Comparison of ENCODE assay signal across 9 mouse cellular contexts in genomic region chr8:87662811-87663341, GRCm38 (mm10).
A peak's percentile ranks its signal among the peaks of the same experiment; 100 is the strongest.
DNase-seq lines count a peak whose midpoint lies in the region; ATAC-seq and TF ChIP-seq lines count a peak whose summit lies in the region.
"Had no signal": no experiment of that assay in that cellular context is flagged by ENCODE, and none has a peak within 500 bp of the region (broad histone marks: within the 10 kb centered on the region; RNA-seq: fewer than 3 reads in every experiment).

No protein-coding gene starts in this region.

- 14% methylated on average over 25 of the region's 25 CpGs for WGBS in lung, postnatal 0 days
- 16% methylated on average over 25 of the region's 25 CpGs for WGBS in lung, adult 2 months
- 7% methylated on average over 25 of the region's 25 CpGs for WGBS in intestine, embryonic 14.5 days
- WGBS in midbrain, postnatal 0 days = 11% methylated on average over 25 of the region's 25 CpGs

- TF ChIP-seq CTCF in lung, postnatal 0 days (IDR thresholded peaks at IDR 0.05) = no peak
- TF ChIP-seq CTCF in lung, adult 2 months (IDR thresholded peaks at IDR 0.05; ENCODE audit: insufficient read depth, low read length) = no peak
- no peak for TF ChIP-seq CTCF in midbrain, postnatal 0 days (IDR thresholded peaks at IDR 0.05)

- no peak overlapping the region for H3K27ac ChIP-seq in lung, postnatal 0 days (ENCODE audit: low read length)
- H3K27ac ChIP-seq in intestine, embryonic 14.5 days (ENCODE audit: low read depth) = no peak overlapping the region
- H3K27ac ChIP-seq in midbrain, postnatal 0 days (ENCODE audit: low read depth, low read length) = peak overlapping the region; percentile 58
- H3K27ac ChIP-seq: macrophage had no signal

- no peak for TF ChIP-seq EP300 in lung, postnatal 0 days (IDR thresholded peaks at IDR 0.05)

- H3K9me3 ChIP-seq in lung, postnatal 0 days (ENCODE audit: low read length) = no peaks in the 10 kb centered on the region
- no peaks in the 10 kb centered on the region for H3K9me3 ChIP-seq in intestine, embryonic 14.5 days (ENCODE audit: control insufficient read depth, low read length)
- H3K9me3 ChIP-seq in midbrain, postnatal 0 days (ENCODE audit: low read length) = no peaks in the 10 kb centered on the region

- peaks cover 24% of the 10 kb centered on the region for H3K27me3 ChIP-seq in lung, postnatal 0 days (replicated peaks; ENCODE audit: insufficient read depth, low read length)
- peaks cover 46% of the 10 kb centered on the region for H3K27me3 ChIP-seq in intestine, embryonic 14.5 days (replicated peaks; ENCODE audit: control insufficient read depth, insufficient read depth, low read length)
- 0 out of 2 replicates have a peak, but pooled peaks cover 3% of the 10 kb centered on the region for H3K27me3 ChIP-seq in midbrain, postnatal 0 days (ENCODE audit: insufficient read depth, low read length)

- H3K9ac ChIP-seq in lung, postnatal 0 days (replicated peaks; ENCODE audit: low read depth) = no peak overlapping the region
- no peak overlapping the region for H3K9ac ChIP-seq in intestine, embryonic 14.5 days (ENCODE audit: low read length)
- peak overlapping the region; percentile 50 for H3K9ac ChIP-seq in midbrain, postnatal 0 days (replicated peaks; ENCODE audit: low read length, poor library complexity, severe bottlenecking)

- peaks cover 9% of the 10 kb centered on the region for H3K4me1 ChIP-seq in lung, postnatal 0 days (ENCODE audit: insufficient read depth, low read depth, low read length)
- no peaks in the 10 kb centered on the region for H3K4me1 ChIP-seq in lung, adult 2 months (ENCODE audit: control insufficient read depth, insufficient read depth, low read length)
- H3K4me1 ChIP-seq in intestine, embryonic 14.5 days (replicated peaks; ENCODE audit: control insufficient read depth, insufficient read depth, low read length) = peaks cover 14% of the 10 kb centered on the region; the same call in 1 of the 2 replicates
- H3K4me1 ChIP-seq in midbrain, postnatal 0 days (ENCODE audit: insufficient read depth, low read length) = peaks cover 18% of the 10 kb centered on the region

- no peak for DNase-seq in lung, postnatal 0 days (ENCODE audit: low spot score)
- DNase-seq in lung, adult 2 months = no peak
- DNase-seq in embryo, embryonic 10.5 days (ENCODE audit: low spot score) = peak; percentile 56
- DNase-seq in gastrocnemius, postnatal 14 days = peak; percentile 74
- DNase-seq in intestine, embryonic 14.5 days (ENCODE audit: low spot score) = peak; percentile 65
- peak; percentile 60 for DNase-seq in midbrain, postnatal 0 days (ENCODE audit: low spot score)

- H3K36me3 ChIP-seq in lung, postnatal 0 days (ENCODE audit: insufficient read depth, low read length) = no peaks in the 10 kb centered on the region
- no peaks in the 10 kb centered on the region for H3K36me3 ChIP-seq in intestine, embryonic 14.5 days (ENCODE audit: control insufficient read depth, insufficient read depth, low read length)
- H3K36me3 ChIP-seq in midbrain, postnatal 0 days (ENCODE audit: insufficient read depth, low read length) = no peaks in the 10 kb centered on the region

- TF ChIP-seq POLR2A in lung, adult 2 months (IDR thresholded peaks at IDR 0.05; ENCODE audit: borderline replicate concordance, extremely low read depth, low read depth, low read length) = no peak

- ATAC-seq in lung, postnatal 0 days = 0 out of 2 replicates have a peak, but pooled peaks have one; percentile 21
- ATAC-seq in intestine, embryonic 14.5 days (replicated peaks; ENCODE audit: low FRiP score, low TSS enrichment, low read depth) = 0 out of 2 replicates have a peak, but pooled peaks have one; percentile 22
- peak; percentile 61; the same call in 1 of the 2 replicates for ATAC-seq in midbrain, postnatal 0 days (ENCODE audit: low FRiP score)
- no peak for ATAC-seq in granulocyte monocyte progenitor cell, adult 5-6 weeks (replicated peaks; ENCODE audit: poor library complexity, severe bottlenecking)
- no peak for ATAC-seq in activated CD4-positive, CD25-positive, alpha-beta regulatory T cell, adult 4 months

- peak overlapping the region; percentile 43 for H3K4me2 ChIP-seq in lung, postnatal 0 days (replicated peaks; ENCODE audit: low read depth, low read length)
- peak overlapping the region; percentile 48 for H3K4me2 ChIP-seq in intestine, embryonic 14.5 days (ENCODE audit: low read length)
- H3K4me2 ChIP-seq in midbrain, postnatal 0 days (ENCODE audit: low read depth, low read length, poor library complexity, severe bottlenecking) = peak overlapping the region; percentile 46

- 0 out of 2 replicates have a peak overlapping the region, but pooled peaks have one; percentile 10 for H3K4me3 ChIP-seq in lung, postnatal 0 days (ENCODE audit: low read depth, low read length)
- no peak overlapping the region for H3K4me3 ChIP-seq in lung, adult 2 months (replicated peaks; ENCODE audit: extremely low read depth, low read depth, low read length)
- peak overlapping the region; percentile 16 for H3K4me3 ChIP-seq in intestine, embryonic 14.5 days (ENCODE audit: low read depth, low read length)
- peak overlapping the region; percentile 18 for H3K4me3 ChIP-seq in midbrain, postnatal 0 days (ENCODE audit: low read depth, low read length)

- intact Hi-C loops in gastrocnemius, postnatal 14 days (cut with DNase I; ENCODE audit: low total_unique reads) = loop anchor here (5.0 kb wide), 3 partner anchors 39 to 299 kb away; no protein-coding TSS in a partner anchor

Comparison
In these comparisons a context has a peak if more than half of its experiments do, and no peak if none do; other contexts are left out.
1. ATAC-seq: peak in lung, postnatal 0 days (single experiment), intestine, embryonic 14.5 days (single experiment) and midbrain, postnatal 0 days (single experiment); none in granulocyte monocyte progenitor cell, adult 5-6 weeks (single experiment) and activated CD4-positive, CD25-positive, alpha-beta regulatory T cell, adult 4 months (single experiment).
2. DNase-seq: peak in embryo, embryonic 10.5 days (single experiment), gastrocnemius, postnatal 14 days (single experiment), intestine, embryonic 14.5 days (single experiment) and midbrain, postnatal 0 days (single experiment); none in lung, postnatal 0 days (single experiment) and lung, adult 2 months (single experiment).
3. Peak in every context shown above with its lines, with median percentiles within 50 percentile points of each other: H3K4me2 ChIP-seq.